Mouse (Mus musculus) ES-E14 (cell line): ENCODE data around the gene Rsad1. TPM values are rescaled to one million over a fixed set of nuclear protein-coding genes. Genes with fewer than 3 reads are reported as not detected.

Source experiments
- DNase-seq: peaks from one replicate; pipeline ENCODE4 v3.0.0-alpha.2; 2013; ENCODE audit warnings: low read depth, low spot score
- H3K27ac ChIP-seq: 2 replicates; pipeline ENCODE4 v1.5.1; 2012; ENCODE audit warnings: low read depth, mild to moderate bottlenecking, low read length, moderate library complexity, mixed read lengths; ENCODE audit not compliant: poor library complexity, insufficient read depth, severe bottlenecking
- H3K36me3 ChIP-seq: 2 replicates; pipeline ENCODE4 v1.6.1; 2012; ENCODE audit warnings: mild to moderate bottlenecking, low read length, moderate library complexity, mixed read lengths; ENCODE audit not compliant: control insufficient read depth, poor library complexity, insufficient read depth, severe bottlenecking
- H3K4me1 ChIP-seq, 2 experiments: fragments of 150-350 bp in 1 of 2; sonication (generic) in 1 of 2; 2 replicates each; pipeline ENCODE4 v1.6.1; 2012; ENCODE audit warnings: low read length in 2 of 2, mild to moderate bottlenecking in 1 of 2, mixed read lengths in 1 of 2; ENCODE audit not compliant: control insufficient read depth in 2 of 2, insufficient read depth in 2 of 2, poor library complexity in 1 of 2
- H3K4me3 ChIP-seq, 2 experiments: fragments of 150-350 bp in 1 of 2; sonication (generic) in 1 of 2; 2 replicates each; pipeline ENCODE4 v1.5.1; 2012; ENCODE audit warnings: low read length in 2 of 2, low read depth in 1 of 2, mild to moderate bottlenecking in 1 of 2, mixed read lengths in 1 of 2; ENCODE audit not compliant: insufficient read depth in 1 of 2, poor library complexity in 1 of 2, severe bottlenecking in 1 of 2
- H3K9ac ChIP-seq: 2 replicates; pipeline ENCODE4 v1.6.1; 2012; ENCODE audit warnings: low read depth, mild to moderate bottlenecking, low read length, mixed read lengths; ENCODE audit not compliant: poor library complexity, insufficient read depth, severe bottlenecking
- H3K9me3 ChIP-seq: fragments of 150-350 bp; sonication (generic); 2 replicates; pipeline ENCODE4 v1.6.1; 2012; ENCODE audit warnings: low read depth, mild to moderate bottlenecking, low read length; ENCODE audit not compliant: control insufficient read depth, insufficient read depth
- CHD2 ChIP-seq: IDR thresholded peaks from 2 replicates; pipeline ENCODE4 v1.6.1; 2014; ENCODE audit warnings: mild to moderate bottlenecking, low read depth, low read length, inconsistent platforms
- HCFC1 ChIP-seq: IDR thresholded peaks from 2 replicates; pipeline ENCODE4 v1.6.1; 2012; ENCODE audit warnings: low read length, inconsistent platforms, borderline replicate concordance; ENCODE audit not compliant: insufficient read depth
- MAFK ChIP-seq: IDR thresholded peaks from 2 replicates; pipeline ENCODE4 v1.6.1; 2014; ENCODE audit warnings: mild to moderate bottlenecking, low read depth, low read length, inconsistent platforms; ENCODE audit not compliant: insufficient read depth
- ZC3H11A ChIP-seq: IDR thresholded peaks from 2 replicates; pipeline ENCODE4 v1.6.1; 2012; ENCODE audit warnings: low read depth, mild to moderate bottlenecking, inconsistent platforms, low read length, borderline replicate concordance
- ZNF384 ChIP-seq: IDR thresholded peaks from 2 replicates; pipeline ENCODE4 v1.6.1; 2012; ENCODE audit warnings: low read depth, low read length, inconsistent platforms
- in situ Hi-C, 2 experiments: fragments of 600-800 bp; cut with MboI; formaldehyde crosslinking; loops; one replicate each; pipeline ENCODE4 v1.15.1; 2025; ENCODE audit warnings: low sequenced_read_pairs in 2 of 2, inconsistent platforms in 1 of 2; ENCODE audit not compliant: unreplicated experiment in 2 of 2
- total RNA-seq: library from RNA; depleted of rRNA; stranded (reverse); fragments of 300-350 nt; gene quantifications from 2 replicates; pipeline ENCODE4 v1.2.3, GENCODE M21; 2012

The Rsad1 gene
- total RNA-seq, 1 experiment = 2.4 TPM

DNA sequence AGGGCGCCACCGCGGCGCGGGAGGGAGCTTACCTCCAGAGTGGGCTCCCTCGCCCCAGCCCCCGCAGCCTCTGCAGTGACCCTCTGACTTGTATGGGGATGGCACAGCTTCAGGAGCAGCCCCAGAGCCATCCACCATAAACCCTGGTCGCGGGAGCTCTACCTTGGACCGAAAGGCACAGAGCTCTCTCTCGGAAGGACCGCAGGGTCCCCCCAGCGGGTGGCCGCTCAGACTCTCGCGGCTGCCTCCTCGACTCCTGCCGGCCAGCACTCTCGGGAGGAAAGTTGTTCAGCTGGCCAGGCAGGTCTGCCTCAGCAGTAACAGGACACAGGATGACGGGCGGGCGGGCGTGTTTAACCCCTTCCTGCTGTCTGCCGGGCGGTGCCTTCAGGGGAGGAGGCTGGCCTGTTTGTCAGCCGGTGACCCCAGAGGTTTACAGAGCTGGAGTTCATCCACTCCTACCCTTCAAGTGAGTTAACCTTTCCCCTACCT is 49.3 kb downstream of the Rsad1 start, which contains the start of gene Epn3:
Epn3 (minus strand) TSS at position 314 of the 492 bp plus-strand sequence.
- no peaks in the 10 kb centered on the region for H3K36me3 ChIP-seq
- peak within 1 kb of the TSS; percentile 36 to 51; a peak in 3 of 4 replicates for H3K4me3 ChIP-seq
- H3K27ac ChIP-seq = no peak within 1 kb of the TSS
- peaks cover 2 to 19% of the 10 kb centered on the region in 2 experiments; a peak in 2 of 4 replicates for H3K4me1 ChIP-seq
- TF ChIP-seq ZNF384 (no peak), CHD2 (no peak), ZC3H11A (no peak), HCFC1 (no peak), MAFK (no peak)
- no peaks in the 10 kb centered on the region for H3K9me3 ChIP-seq
- in situ Hi-C loops = loop anchor here in 1 of 2 experiments (10.0 kb wide), 1 partner anchor 365 kb away; no protein-coding TSS in a partner anchor
- H3K9ac ChIP-seq = no peak within 1 kb of the TSS
- DNase-seq = no peak

DNA sequence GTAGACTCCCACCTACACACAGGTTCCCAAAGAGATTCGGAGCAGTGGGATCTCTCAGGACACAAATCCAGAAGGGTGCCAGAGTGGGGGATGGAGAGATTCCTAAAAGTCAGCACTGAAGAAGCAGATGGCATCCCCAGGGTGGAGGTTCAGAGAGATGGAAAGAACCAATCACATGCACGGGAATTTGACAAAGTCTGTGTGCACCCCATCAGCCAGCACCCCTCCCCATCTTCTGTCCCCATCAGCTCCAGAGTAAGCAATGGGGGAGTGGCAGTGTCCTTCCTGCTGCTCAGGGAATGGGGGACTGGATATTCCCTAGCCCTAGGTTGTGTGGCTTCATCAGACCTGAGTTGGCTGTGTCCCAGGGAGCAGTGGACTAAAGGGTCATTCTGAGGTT is 50.0 kb downstream of the Rsad1 start:
- no peak for TF ChIP-seq CHD2
- no peak for TF ChIP-seq MAFK
- TF ChIP-seq HCFC1 = no peak
- no peak for TF ChIP-seq ZNF384
- TF ChIP-seq ZC3H11A = no peak
- Histone ChIP-seq H3K27ac (no peak overlapping the region), H3K4me3 (no peak overlapping the region), H3K4me1 (peaks cover 2 to 19% of the 10 kb centered on the region in 2 experiments; a peak in 2 of 4 replicates), H3K36me3 (no peaks in the 10 kb centered on the region), H3K9ac (no peak overlapping the region), H3K9me3 (no peaks in the 10 kb centered on the region)
- in situ Hi-C loops = loop anchor here in 1 of 2 experiments (10.0 kb wide), 1 partner anchor 364 kb away; no protein-coding TSS in a partner anchor
- no peak for DNase-seq

DNA sequence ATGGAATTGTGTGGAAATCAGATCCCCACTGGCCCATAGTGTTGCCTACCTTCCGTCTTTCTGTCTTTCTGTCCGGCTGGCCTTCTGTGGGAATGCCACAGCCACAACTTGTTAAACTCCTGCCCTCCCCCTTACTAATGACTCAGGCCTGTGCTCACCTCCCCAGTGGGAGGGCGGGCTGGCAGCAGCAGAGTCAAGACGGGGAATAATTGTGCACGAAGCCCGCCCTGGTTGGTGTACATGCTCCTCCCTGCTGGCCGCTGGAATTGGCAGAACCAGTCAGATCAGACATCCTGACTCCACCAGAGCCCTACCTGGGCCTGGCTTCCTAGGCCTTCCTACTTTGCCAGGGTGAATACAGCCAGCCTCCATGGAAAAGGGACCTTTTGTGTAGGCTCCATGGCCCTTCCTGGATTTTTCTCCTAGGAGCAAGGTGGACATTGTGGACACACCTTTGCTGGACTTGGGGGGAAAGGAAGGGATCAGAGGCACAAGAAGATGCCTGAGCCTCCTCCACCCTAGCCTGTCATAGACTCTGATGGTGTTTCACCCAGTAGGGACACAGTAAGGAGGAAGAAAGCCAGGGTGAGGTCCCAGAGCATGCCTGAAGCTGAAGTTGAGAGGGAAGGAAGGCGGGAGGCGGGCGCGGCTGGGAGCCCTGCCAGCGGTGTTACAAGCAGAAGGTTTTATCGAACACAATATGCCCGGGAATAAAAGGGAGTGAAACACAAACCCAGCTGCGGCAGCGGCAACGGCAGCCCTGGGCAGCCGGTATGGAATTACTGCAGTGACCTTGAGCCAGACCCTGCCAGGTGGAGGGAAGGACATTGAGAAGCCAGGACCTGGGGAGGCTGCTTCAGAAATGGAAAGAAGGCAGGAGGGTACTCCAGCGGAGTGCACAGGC is 50.7 kb downstream of the Rsad1 start:
- H3K36me3 ChIP-seq = no peaks in the 10 kb centered on the region

DNA sequence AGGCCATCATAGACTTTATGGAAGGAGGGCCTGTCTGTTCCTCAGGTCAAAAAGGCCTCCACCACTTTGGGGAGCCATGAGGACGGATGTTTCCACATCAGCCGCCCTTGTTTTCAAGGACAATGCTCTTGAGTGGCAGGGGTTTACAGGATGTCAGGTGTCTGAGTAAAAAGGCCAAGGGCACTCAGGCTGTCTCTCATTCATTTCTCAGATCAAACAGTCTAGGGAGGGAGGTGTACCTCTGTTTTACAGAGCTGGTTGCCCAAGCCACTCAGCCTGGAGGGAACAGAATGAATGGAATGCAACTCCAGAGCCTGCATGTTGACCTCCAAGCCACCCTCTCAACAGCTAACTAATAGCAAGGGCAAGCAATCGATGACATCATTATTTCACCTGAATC is 53.6 kb downstream of the Rsad1 start:
- DNase-seq = no peak
- no peak overlapping the region for H3K27ac ChIP-seq
- H3K4me1 ChIP-seq = peaks cover 2 to 22% of the 10 kb centered on the region in 2 experiments; a peak in 2 of 4 replicates
- H3K4me3 ChIP-seq = no peak overlapping the region
- in situ Hi-C loops = loop anchor here in 1 of 2 experiments (10.0 kb wide), 1 partner anchor 361 kb away; no protein-coding TSS in a partner anchor
- no peaks in the 10 kb centered on the region for H3K36me3 ChIP-seq
- no peaks in the 10 kb centered on the region for H3K9me3 ChIP-seq
- TF ChIP-seq MAFK = no peak
- TF ChIP-seq ZC3H11A = no peak
- TF ChIP-seq ZNF384 = no peak
- TF ChIP-seq HCFC1 = no peak
- no peak for TF ChIP-seq CHD2
- no peak overlapping the region for H3K9ac ChIP-seq

More for the DNA sequence above, 50.7 kb downstream of the Rsad1 start:
- H3K4me1 ChIP-seq = peaks cover 2 to 19% of the 10 kb centered on the region in 2 experiments; a peak in 2 of 4 replicates
- no peak overlapping the region for H3K9ac ChIP-seq
- peak overlapping the region; percentile 27 to 36; a peak in 1 of 4 replicates for H3K4me3 ChIP-seq
- in situ Hi-C loops = loop anchor here in 1 of 2 experiments (10.0 kb wide), 1 partner anchor 364 kb away; no protein-coding TSS in a partner anchor
- DNase-seq = no peak
- H3K27ac ChIP-seq = no peak overlapping the region
- no peaks in the 10 kb centered on the region for H3K9me3 ChIP-seq
- TF ChIP-seq ZC3H11A = no peak
- TF ChIP-seq HCFC1 = no peak
- TF ChIP-seq ZNF384 = no peak
- no peak for TF ChIP-seq CHD2
- TF ChIP-seq MAFK = no peak
